Mouse (Mus musculus) C2C12 (cell line): ENCODE results near the gene Osgin1. TPM values are rescaled to one million over a fixed set of nuclear protein-coding genes. Genes with fewer than 3 reads are reported as not detected.
A peak's percentile ranks its signal among the peaks of the same experiment; 100 is the strongest.

Experiments
- H3K27me3 ChIP-seq: one replicate; pipeline ENCODE4 v1.6.1; 2011; ENCODE audit not compliant: control insufficient read depth, insufficient read depth, insufficient read length
- H3K36me3 ChIP-seq: one replicate; pipeline ENCODE4 v1.6.1; 2011; ENCODE audit not compliant: control insufficient read depth, insufficient read depth
- H3K4me3 ChIP-seq: one replicate; pipeline ENCODE4 v1.5.1; 2011; ENCODE audit warnings: mild to moderate bottlenecking, control low read depth; ENCODE audit not compliant: poor library complexity, insufficient read depth, severe bottlenecking
- H3K79me2 ChIP-seq: one replicate; pipeline ENCODE4 v1.6.1; 2011; ENCODE audit not compliant: control insufficient read depth, insufficient read depth
- H3K79me3 ChIP-seq: one replicate; pipeline ENCODE4 v1.6.1; 2011; ENCODE audit warnings: low read depth, control low read depth
- H3ac ChIP-seq: one replicate; pipeline ENCODE3; 2011; ENCODE audit warnings: low read depth; ENCODE audit not compliant: control insufficient read depth, insufficient read length
- CEBPB ChIP-seq: IDR thresholded peaks from one replicate; pipeline ENCODE4 v1.6.1; 2011; ENCODE audit warnings: low read depth, mild to moderate bottlenecking, control low read depth, moderate library complexity
- CTCF ChIP-seq: IDR thresholded peaks from one replicate; pipeline ENCODE4 v1.5.1; 2011; ENCODE audit not compliant: control insufficient read depth, insufficient read depth, insufficient read length
- FOSL1 ChIP-seq: IDR thresholded peaks from one replicate; pipeline ENCODE4 v1.8.0; 2011; ENCODE audit warnings: mild to moderate bottlenecking, low read length; ENCODE audit not compliant: poor library complexity, insufficient read depth, severe bottlenecking
- MAX ChIP-seq: IDR thresholded peaks from one replicate; pipeline ENCODE4 v1.6.1; 2011; ENCODE audit warnings: mild to moderate bottlenecking, control low read depth
- MYOD1 ChIP-seq: IDR thresholded peaks from one replicate; pipeline ENCODE4 v1.6.1; 2011; ENCODE audit warnings: low read depth; ENCODE audit not compliant: control insufficient read depth, insufficient read length
- MYOG ChIP-seq: IDR thresholded peaks from one replicate; pipeline ENCODE4 v1.6.1; 2011; ENCODE audit not compliant: control insufficient read depth, insufficient read length; ENCODE audit errors: extremely low read depth
- USF1 ChIP-seq: IDR thresholded peaks from one replicate; pipeline ENCODE4 v1.6.1; 2011; ENCODE audit warnings: low read depth, mild to moderate bottlenecking, control low read depth, moderate library complexity
- polyA plus RNA-seq: library from polyadenylated mRNA; unstranded; fragments of >200 nt; fragmentation: generic; extraction: Trizol; gene quantifications from one replicate; pipeline ENCODE4 v1.2.1, GENCODE M21; 2012; ENCODE audit warnings: missing spikeins

Gene Osgin1
- polyA plus RNA-seq, 1 experiment: 18.1 TPM

- Histone ChIP-seq H3K79me2 (no peaks in the 10 kb centered on the region), H3K79me3 (no peaks in the 10 kb centered on the region), H3K27me3 (no peaks in the 10 kb centered on the region), H3K36me3 (no peaks in the 10 kb centered on the region), H3ac (no peak overlapping the region), H3K4me3 (no peak overlapping the region)
- TF ChIP-seq MAX (no peak), CEBPB (no peak), MYOD1 (no peak), MYOG (no peak), FOSL1 (no peak), CTCF (no peak), USF1 (no peak)
Observed at GRCm38 (mm10) chr8:119413605-119414004, 20.3 kb upstream of the Osgin1 start.

- Histone ChIP-seq H3ac (no peak overlapping the region), H3K79me2 (no peaks in the 10 kb centered on the region)
Observed at GRCm38 (mm10) chr8:119420318-119420717, 13.6 kb upstream of the Osgin1 start.

DNA sequence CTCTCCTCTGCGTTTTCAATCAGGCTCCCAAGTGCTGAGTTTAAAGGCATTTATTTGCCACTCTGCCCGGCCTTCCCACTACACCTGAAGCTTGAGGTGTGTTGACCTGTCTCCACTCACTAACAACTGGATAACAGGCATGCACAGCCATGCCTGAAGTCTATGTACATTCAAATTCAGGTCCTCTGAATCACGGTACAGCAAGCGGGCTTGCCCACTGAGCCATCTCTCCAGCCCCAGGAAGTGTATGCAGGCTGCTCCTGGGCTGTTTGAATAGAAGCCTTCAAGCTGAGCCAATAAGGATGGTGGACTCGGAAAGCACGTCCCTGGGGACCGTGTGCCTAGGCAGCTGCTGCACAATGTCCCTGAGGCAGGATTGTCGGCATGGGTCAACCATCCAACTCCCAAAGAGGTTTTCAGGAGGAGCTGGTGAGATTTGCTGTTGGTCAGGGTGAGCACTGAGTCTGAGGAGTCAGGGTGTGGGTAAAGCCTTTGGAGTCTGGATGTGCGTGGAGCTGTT, 12.3 kb upstream of the Osgin1 start:
- Histone ChIP-seq H3K27me3 (no peaks in the 10 kb centered on the region), H3K79me2 (no peaks in the 10 kb centered on the region), H3K4me3 (no peak overlapping the region), H3ac (peak overlapping the region; percentile 49), H3K79me3 (no peaks in the 10 kb centered on the region), H3K36me3 (no peaks in the 10 kb centered on the region)
- TF ChIP-seq MAX: no peak
- no peak for TF ChIP-seq FOSL1
- peak; percentile 52 for TF ChIP-seq MYOD1
- no peak for TF ChIP-seq MYOG
- TF ChIP-seq CEBPB: no peak
- no peak for TF ChIP-seq USF1
- TF ChIP-seq CTCF: no peak

More at GRCm38 (mm10) chr8:119420318-119420717, 13.6 kb upstream of the Osgin1 start:
- Histone ChIP-seq H3K36me3 (no peaks in the 10 kb centered on the region), H3K79me3 (no peaks in the 10 kb centered on the region), H3K27me3 (no peaks in the 10 kb centered on the region), H3K4me3 (no peak overlapping the region)
- TF ChIP-seq FOSL1 (no peak), MYOG (no peak), MAX (no peak), CEBPB (no peak), MYOD1 (no peak)

DNA sequence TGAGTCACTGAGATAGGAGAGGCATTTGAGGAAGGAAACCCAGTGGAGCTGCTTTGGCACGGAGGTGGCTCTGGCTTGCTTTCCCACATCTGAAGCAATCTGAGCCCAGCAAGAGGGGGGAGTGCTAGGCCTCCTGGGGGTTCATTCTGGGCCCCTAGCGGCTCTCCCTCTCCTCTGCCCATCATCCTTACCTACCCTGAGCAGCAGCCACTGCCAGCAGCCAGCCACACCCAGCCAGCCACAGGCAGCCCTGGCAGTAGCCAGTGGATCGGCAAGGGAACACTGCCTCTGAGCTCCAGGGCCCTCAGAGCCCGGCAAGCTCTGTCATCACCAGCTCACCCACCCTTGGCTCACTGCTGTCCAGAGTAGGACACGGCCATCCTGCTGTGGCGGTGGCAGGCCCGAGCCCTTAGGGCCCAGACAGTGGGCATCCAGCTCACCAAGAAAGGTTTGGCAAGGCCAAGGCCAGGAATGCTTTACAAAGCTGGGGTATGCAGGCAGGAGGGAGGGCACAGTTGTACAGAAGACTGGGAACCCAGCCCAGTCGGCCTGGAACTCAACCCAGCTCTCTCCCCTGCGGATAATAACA, 11.7 kb upstream of the Osgin1 start:
- Histone ChIP-seq H3K27me3 (no peaks in the 10 kb centered on the region), H3K4me3 (no peak overlapping the region), H3K79me3 (no peaks in the 10 kb centered on the region), H3K36me3 (no peaks in the 10 kb centered on the region), H3K79me2 (no peaks in the 10 kb centered on the region), H3ac (peak overlapping the region; percentile 58)
- peak; percentile 42 for TF ChIP-seq CEBPB
- no peak for TF ChIP-seq CTCF

GRCm38 (mm10) chr8:119423631-119424141, 10.2 kb upstream of the Osgin1 start:
- Histone ChIP-seq H3K4me3 (no peak overlapping the region), H3K27me3 (no peaks in the 10 kb centered on the region), H3K36me3 (no peaks in the 10 kb centered on the region), H3K79me2 (no peaks in the 10 kb centered on the region), H3ac (no peak overlapping the region), H3K79me3 (no peaks in the 10 kb centered on the region)
- TF ChIP-seq MYOD1 (peak; percentile 39), CTCF (no peak)

DNA sequence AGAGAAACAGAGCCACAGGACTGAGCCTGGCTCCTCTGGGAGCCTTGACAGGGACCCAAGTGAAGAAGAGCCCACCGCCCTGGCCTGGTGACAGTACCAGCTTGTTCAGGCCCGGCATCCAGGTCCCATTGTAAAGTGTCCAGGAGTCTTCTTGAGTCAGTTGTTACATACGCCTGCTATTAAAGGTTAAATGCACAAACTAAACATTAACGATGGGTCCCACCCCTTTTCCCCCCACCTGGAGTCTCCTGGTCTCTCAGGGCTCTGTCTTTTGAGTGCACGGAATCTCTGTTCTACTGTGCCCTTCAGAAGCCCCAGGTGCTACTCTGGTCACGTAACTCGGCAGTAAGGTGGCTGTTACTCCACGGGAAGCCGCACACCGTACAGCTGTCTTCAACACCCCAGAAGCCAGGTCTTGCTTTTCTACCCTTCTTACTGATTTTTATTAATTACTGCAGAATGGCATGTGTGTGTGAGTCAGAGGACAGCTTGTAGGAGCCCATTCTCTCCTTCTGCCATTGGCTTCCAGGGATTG, 9.7 kb upstream of the Osgin1 start:
- H3K4me3 ChIP-seq: no peak overlapping the region
- no peaks in the 10 kb centered on the region for H3K79me2 ChIP-seq
- no peaks in the 10 kb centered on the region for H3K27me3 ChIP-seq
- no peaks in the 10 kb centered on the region for H3K79me3 ChIP-seq
- TF ChIP-seq MYOG (no peak), MYOD1 (no peak), MAX (no peak), CEBPB (no peak), USF1 (no peak), FOSL1 (no peak), CTCF (no peak)
- H3K36me3 ChIP-seq: no peaks in the 10 kb centered on the region
- H3ac ChIP-seq: no peak overlapping the region
